Mouse (Mus musculus) 416B (cell line): ENCODE data around the gene Slc8a1.

Source experiments
- DNase-seq: peaks from one replicate; pipeline ENCODE4 v3.0.0; 2011; ENCODE audit warnings: low read depth

Slc8a1 gene

DNA sequence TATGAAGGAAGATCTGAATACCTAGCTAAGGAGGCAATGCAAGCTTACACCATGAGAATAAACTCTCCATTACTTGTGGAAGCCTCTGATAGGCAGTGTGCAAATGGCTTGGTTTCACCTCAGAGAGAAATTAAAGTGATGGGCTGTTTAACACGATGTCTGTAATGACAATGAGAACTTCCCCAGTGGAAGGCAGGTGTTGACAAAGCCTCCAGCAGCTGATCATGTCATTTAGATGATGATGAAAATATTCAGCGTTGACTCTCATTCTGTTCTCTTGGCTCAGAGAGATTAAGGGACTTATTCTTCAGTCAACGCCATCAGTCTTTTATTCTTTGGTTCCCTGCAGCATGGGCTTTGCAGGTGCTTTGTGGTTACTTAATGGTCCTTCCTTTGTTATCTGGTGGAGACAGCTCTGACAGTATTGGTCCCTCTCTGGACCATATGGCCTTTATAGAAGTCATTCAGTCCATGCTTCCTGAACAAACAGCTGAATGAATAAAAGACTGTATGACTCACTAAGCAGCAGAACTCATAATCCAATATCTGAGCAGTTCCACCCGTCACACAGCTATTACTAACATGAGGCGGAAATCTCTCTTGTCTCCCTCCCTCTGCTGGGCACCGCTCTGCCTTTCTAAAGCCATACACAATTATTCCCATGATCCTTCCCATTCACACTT is 184.0 kb downstream of the Slc8a1 start:
- no peak for DNase-seq

DNA sequence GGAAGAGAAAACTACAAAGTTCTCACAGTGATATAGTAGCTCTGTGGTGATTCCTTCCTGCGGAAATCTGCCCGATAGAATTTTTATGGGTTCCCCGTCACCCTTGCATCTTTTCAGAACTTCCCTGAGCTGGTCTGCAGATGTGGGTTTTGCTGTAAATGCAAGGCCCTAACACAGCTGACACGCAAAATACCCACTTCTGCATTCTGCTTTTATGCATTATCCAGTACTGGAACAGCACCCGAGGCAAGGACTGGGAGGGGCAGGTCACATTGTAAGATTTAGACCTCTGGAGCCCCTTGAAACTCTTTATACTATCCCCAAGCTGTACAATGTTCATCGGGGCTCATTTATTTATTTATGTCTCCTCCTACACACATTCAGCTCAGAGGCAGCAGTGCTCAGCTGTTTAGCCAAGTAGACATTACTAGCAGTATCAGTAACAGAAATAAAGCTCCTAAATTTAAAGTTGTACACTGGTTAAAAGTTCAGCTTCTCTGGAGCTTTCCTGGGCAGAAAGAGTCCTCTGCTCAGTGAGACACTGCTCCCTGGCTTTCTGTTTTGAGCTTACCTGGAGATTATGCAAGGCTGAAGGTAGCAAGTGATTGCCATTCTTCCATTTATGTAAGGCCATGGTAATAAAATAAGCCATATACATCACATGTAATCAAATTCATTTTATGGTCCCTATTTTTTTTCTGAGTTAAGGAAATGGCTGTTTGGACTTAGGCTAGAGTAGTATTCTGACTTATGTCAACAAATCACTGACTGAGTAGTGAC is 186.1 kb downstream of the Slc8a1 start:
- no peak for DNase-seq

- DNase-seq, result no peak
These were observed 187.3 kb downstream of the Slc8a1 start for GRCm38 (mm10) chr17:81550864-81551263.

- DNase-seq, result no peak
These were observed 190.2 kb downstream of the Slc8a1 start for GRCm38 (mm10) chr17:81548016-81548415.

DNA sequence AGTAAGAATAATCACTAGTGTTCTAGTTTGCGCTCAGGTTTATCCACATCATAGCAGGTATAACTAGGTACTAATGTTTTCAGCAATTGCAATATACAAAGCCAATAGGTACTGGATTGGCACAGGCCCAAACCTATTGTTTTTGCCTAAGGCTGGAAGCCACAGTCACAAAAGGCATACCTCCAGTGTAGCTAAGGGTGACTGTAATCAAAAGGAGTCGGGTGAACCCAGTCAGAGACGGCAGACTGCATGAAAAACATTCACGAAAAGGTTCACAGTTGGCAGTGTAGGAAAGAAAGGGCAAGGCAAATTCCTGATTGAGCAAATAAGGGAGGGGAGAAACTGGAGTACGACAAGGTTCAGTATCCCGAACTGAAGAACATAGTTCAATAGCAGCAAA is 191.7 kb downstream of the Slc8a1 start:
- DNase-seq, result no peak

DNA sequence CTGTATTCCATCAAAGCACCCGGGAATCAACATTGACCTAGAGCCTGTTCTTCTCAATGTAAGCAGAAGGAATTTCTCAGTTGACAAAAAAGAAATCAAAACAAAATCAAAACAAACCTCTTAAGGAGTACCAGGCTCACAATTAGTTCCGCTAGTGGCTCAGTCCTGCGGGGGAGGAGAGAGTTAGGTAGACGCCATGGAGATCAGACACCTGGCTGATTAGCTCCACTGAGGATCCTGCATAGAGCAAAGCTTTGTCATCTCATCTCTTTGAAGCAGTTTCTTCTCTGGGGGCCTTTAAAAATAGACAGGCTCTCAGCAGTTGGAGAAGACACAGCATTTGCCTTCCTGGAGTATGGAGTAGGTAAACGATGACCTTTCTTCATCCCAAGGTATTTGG is 192.2 kb downstream of the Slc8a1 start:
- DNase-seq, result no peak

- no peak for DNase-seq
These were observed 193.3 kb downstream of the Slc8a1 start for GRCm38 (mm10) chr17:81544926-81545325.

GRCm38 (mm10) chr17:81542313-81543185 is 195.6 kb downstream of the Slc8a1 start:
- DNase-seq, result no peak

GRCm38 (mm10) chr17:81538163-81539160 is 199.7 kb downstream of the Slc8a1 start:
- no peak for DNase-seq

- DNase-seq, result no peak
These were observed 202.1 kb downstream of the Slc8a1 start for GRCm38 (mm10) chr17:81536093-81536492.

- no peak for DNase-seq
These were observed 208.3 kb downstream of the Slc8a1 start for GRCm38 (mm10) chr17:81529849-81530248.

GRCm38 (mm10) chr17:81528940-81529339 is 209.2 kb downstream of the Slc8a1 start:
- no peak for DNase-seq

- DNase-seq, result no peak
These were observed 211.7 kb downstream of the Slc8a1 start for GRCm38 (mm10) chr17:81526463-81526862.

DNA sequence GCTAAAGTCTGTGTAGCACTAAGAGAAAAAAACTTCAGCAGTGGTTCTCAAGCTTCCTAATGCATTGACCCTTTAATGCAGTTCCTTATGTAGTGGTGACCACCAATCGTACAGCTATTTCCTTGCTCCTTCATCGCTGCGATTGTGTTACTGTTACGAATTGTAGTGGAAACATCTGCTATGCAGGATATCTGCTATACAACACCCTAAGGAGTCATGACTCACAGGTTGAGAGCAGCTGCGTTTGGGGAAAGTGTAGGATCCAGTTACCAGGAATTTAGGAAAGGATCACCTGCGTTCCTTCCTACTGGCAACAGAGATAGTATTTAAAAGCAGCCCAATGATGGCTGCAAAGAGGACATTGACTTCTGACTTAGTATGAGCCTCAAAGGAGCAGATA is 213.4 kb downstream of the Slc8a1 start:
- no peak for DNase-seq

DNA sequence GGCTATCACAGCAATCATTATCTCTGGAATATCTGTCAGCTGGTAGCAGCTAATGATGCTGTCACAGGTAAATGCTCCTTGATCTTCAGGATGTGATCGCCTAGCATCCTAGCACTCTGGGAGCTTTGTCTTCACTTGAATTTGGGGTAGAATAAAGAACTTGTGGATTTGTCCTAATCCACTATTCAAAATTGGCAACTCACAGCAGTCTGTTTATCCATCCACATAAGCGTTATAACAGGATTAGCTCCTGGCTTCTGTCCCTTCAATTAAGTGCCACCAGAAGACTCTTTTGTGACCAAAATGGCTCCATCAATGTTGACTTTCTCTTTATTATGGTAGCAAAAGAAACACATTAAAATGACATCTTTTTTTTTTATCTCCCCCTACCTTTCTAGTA is 214.2 kb downstream of the Slc8a1 start:
- DNase-seq, result no peak

DNA sequence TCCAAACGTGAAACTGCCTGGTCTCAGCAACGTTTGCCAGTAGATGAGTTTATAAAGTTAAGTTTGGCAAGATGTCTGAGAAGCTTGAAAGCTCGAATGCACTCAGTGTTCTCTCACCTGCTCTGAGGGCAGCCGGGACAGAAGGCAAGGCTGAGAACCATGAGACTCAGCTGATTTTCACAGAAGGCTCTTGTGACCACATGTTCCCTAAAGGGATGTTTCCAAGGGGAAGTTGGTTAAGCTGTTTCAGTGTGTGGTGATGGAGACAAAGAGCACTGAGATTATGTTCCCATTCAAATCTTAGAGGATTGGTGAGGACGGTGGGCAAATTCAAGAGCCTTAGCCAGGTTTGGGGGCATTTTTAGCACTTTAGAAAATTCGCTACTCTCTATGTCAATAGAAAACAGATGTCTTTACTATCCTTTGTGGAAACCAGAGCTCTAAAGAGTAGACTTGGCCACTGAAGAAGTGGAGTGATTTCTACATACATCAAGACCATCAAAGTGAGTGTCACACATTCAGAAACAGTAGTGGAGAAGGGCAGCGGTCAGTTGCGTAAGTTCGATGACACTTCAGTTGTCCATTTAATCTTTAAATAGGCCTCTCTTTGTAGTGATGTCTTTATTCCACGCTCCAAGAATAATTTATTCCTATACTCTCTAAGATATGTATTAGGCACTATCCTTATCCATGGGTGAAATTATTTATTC is 219.7 kb downstream of the Slc8a1 start:
- DNase-seq, result no peak

GRCm38 (mm10) chr17:81516155-81516554 is 222.0 kb downstream of the Slc8a1 start:
- no peak for DNase-seq

DNA sequence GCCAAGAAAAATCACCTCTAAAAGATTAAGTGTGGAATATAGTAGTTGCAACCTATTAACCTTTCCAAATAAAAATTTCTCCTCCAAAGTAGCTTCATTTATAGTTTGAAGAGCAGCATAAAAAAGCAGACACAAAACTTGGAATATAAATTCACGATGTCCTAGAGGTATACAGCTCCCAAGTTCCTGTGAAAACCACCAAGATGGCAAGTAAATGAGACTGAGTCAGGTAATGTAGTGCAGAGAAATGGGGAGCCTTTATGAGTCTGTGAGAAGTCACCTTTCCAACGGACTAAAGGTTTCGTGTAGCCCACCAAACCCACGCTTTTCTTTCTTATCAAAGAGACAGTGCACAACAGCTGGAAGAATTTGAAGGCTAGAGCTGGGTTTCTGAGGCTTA is 224.2 kb downstream of the Slc8a1 start:
- no peak for DNase-seq

DNA sequence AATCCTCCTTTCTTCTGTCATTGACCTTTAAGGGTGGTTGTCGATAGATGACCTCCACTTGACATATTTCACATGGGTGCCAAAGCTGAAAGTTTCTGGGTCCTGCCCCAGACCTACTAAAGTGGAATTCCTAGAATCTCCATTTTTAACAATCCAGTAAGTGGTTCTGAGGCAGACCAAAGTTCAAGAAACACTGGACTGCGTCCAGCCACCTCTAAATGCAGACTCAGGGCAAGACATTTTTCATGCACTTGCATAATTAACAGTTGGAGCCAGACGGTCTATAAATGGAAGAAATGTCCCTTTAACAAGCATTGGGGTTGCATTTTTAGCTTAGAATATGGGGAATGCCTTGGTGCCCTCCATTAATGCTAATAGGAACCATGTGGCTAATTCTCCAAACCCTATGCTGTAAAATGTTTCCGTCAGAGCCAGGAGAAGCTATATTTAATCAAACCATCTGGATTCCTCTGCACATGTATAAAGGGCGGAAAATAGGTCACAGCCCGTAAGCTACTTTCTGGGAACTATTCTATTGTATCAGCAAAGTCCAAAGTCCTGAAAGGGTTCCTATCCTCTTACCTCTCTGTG is 224.7 kb downstream of the Slc8a1 start:
- no peak for DNase-seq

DNA sequence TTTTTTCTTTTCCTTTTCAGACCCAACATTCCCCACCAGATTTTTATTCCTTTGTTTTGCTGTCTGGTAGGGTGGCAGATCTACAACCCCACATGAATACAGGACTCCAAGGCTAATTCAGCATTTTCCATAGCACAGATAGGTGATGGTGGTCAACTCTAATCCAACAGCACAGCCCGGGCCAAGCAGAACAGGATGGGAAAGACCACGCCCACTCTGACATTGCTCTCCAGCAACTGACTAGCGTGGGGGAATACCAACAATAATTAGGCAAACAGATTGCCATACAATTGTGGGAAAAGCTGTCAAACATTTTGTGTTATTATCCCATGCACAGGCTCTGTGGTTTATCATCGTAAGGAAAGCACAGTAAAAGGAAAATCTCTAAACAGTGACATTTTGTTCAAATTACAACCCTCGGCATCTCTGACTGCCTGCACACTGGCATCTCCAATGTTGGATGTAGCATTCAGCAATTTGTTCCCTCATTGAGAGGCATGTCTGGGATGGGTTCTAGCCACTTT is 233.0 kb downstream of the Slc8a1 start:
- no peak for DNase-seq
